Mouse (Mus musculus): Measurements from ENCODE around the gene Erp27. TPM values are rescaled to one million over a fixed set of nuclear protein-coding genes. Genes with fewer than 3 reads are reported as not detected.
A peak's percentile ranks its signal among the peaks of the same experiment; 100 is the strongest.

Gene Erp27
- polyA plus RNA-seq, 1 experiment from 2014 or later: 0.15 TPM

DNA sequence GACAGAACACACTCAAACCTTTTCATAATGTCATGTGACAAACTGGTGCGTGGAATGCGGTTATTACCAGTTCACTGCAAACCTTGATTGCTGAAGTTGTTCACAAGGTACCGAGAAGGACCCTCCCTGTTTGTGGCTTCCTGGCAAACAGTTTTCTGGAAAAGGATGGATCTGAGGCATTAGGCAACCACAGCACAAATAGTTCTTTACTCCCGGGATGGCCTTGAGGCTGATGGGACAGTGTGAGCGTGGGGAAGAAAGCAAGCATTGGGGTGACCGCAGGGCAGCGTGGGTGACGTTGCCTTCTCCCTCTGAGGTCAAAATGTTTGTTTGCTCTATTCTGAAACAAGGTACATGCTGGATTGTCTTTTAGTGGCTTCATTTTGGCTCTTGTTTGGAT lies 32.7 kb upstream of the Erp27 start:
- Histone ChIP-seq H3K36me3 (ENCODE audit: control insufficient read depth, insufficient read depth, low read length) (no peaks in the 10 kb centered on the region), H3K27me3 (replicated peaks; ENCODE audit: control insufficient read depth, insufficient read depth, low read length) (no peaks in the 10 kb centered on the region), H3K4me1 (ENCODE audit: control insufficient read depth, insufficient read depth, low read depth, low read length) (no peaks in the 10 kb centered on the region), H3K4me2 (ENCODE audit: low read length) (no peak overlapping the region), H3K4me3 (ENCODE audit: low read length) (no peak overlapping the region), H3K9ac (ENCODE audit: low read depth, low read length) (no peak overlapping the region), H3K27ac (ENCODE audit: low read depth, low read length) (no peak overlapping the region), H3K9me3 (ENCODE audit: control insufficient read depth, low read length) (no peaks in the 10 kb centered on the region)
- no peak for ATAC-seq
- WGBS: 91% methylated on average over 8 of the region's 8 CpGs

DNA sequence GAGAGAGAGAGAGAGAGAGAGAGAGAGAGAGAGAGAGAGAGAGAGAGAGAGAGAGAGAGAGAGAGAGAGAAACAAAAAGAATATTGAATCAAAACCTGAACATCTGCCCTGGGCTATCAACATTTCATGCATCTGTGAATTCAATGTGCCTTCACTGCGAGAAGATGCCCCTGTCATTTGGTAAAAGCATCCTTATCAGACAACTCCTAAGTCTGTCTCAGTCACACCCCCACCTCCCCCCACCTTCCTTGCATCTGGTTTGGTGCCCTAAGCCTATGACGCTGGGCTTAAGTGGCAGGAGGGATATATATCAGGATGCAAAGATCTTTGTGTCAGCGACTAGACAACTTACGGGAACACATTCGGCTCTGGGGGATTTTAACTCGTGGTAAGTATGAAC lies 32.2 kb upstream of the Erp27 start:
- no peaks in the 10 kb centered on the region for H3K27me3 ChIP-seq (replicated peaks; ENCODE audit: control insufficient read depth, insufficient read depth, low read length)

DNA sequence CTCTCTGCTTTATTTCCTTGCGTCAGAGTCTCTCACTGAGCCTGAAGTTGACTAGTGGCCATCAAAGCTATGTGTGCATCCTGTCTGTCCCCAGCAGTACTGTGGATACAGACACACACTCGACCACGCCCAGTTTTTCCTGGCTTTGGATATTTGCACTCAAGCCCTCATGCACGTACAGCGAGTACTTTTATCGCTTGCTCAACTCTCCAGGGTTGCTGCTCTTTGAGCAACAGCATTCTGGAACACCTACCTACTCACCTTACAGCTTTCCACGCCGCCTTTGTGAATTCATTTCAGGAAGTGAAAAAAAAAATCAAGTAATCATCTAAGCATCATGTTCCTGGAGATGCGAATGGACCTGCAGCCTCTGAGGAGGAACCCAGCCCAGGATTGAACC lies 30.9 kb upstream of the Erp27 start:
- no peak overlapping the region for H3K27ac ChIP-seq (ENCODE audit: low read depth, low read length)
- WGBS: 91% methylated on average over 9 of the region's 9 CpGs
- no peak overlapping the region for H3K9ac ChIP-seq (ENCODE audit: low read depth, low read length)
- H3K4me2 ChIP-seq (ENCODE audit: low read length): no peak overlapping the region
- no peaks in the 10 kb centered on the region for H3K27me3 ChIP-seq (replicated peaks; ENCODE audit: control insufficient read depth, insufficient read depth, low read length)
- no peak for ATAC-seq
- no peak overlapping the region for H3K4me3 ChIP-seq (ENCODE audit: low read length)
- H3K9me3 ChIP-seq (ENCODE audit: control insufficient read depth, low read length): no peaks in the 10 kb centered on the region
- H3K4me1 ChIP-seq (ENCODE audit: control insufficient read depth, insufficient read depth, low read depth, low read length): no peaks in the 10 kb centered on the region
- no peaks in the 10 kb centered on the region for H3K36me3 ChIP-seq (ENCODE audit: control insufficient read depth, insufficient read depth, low read length)

More for the DNA sequence above, 32.2 kb upstream of the Erp27 start:
- Histone ChIP-seq H3K4me1 (ENCODE audit: control insufficient read depth, insufficient read depth, low read depth, low read length) (no peaks in the 10 kb centered on the region), H3K4me3 (ENCODE audit: low read length) (no peak overlapping the region), H3K36me3 (ENCODE audit: control insufficient read depth, insufficient read depth, low read length) (no peaks in the 10 kb centered on the region), H3K4me2 (ENCODE audit: low read length) (no peak overlapping the region), H3K27ac (ENCODE audit: low read depth, low read length) (no peak overlapping the region), H3K9ac (ENCODE audit: low read depth, low read length) (no peak overlapping the region), H3K9me3 (ENCODE audit: control insufficient read depth, low read length) (no peaks in the 10 kb centered on the region)
- ATAC-seq: no peak
- WGBS: 84% methylated on average over 6 of the region's 6 CpGs

DNA sequence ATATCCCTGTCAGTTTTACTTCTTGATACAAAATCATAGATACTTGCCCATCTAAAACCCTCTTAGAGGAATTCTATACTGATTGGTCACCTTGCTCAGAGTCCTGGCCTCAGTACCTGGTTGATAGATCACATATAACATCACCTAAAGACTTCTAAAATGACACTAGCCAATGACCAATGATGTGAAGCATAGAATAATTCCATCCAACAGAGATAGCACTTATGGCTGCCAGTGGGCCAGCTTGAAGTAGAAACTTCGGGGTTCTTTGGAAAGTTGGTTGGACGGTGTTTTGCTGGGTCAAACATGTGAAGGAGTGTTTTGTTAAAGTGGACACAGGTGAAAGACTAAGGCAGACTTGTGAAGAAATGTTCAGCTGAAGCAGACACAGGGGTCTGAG lies 28.2 kb upstream of the Erp27 start:
- Histone ChIP-seq H3K9ac (ENCODE audit: low read depth, low read length) (no peak overlapping the region), H3K4me3 (ENCODE audit: low read length) (no peak overlapping the region), H3K4me1 (ENCODE audit: control insufficient read depth, insufficient read depth, low read depth, low read length) (no peaks in the 10 kb centered on the region; the same call in 1 of the 2 replicates), H3K27me3 (replicated peaks; ENCODE audit: control insufficient read depth, insufficient read depth, low read length) (no peaks in the 10 kb centered on the region), H3K36me3 (ENCODE audit: control insufficient read depth, insufficient read depth, low read length) (no peaks in the 10 kb centered on the region), H3K27ac (ENCODE audit: low read depth, low read length) (no peak overlapping the region), H3K9me3 (ENCODE audit: control insufficient read depth, low read length) (no peaks in the 10 kb centered on the region), H3K4me2 (ENCODE audit: low read length) (no peak overlapping the region)
- WGBS: 93% methylated on average over 2 of the region's 2 CpGs
- no peak for ATAC-seq

DNA sequence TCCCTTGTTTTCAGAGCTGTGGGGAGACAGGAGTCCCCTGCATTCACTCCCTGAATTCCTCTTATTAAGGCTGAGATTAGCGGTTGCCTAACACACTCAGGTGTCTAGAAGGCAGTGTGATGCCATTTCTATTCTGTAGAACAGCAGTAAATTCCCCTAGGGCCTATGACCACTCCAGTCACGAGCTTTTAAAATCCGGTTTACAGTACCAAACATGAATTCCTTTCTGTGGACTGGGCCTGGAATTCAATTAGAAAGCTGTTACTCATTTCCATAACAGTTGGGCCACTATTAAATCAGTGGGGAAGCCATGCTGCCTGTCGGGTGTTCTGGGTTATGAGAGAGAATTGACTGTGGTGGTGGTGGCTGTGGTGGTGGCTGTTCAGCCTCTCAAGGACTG lies 25.7 kb upstream of the Erp27 start:
- ATAC-seq: no peak
- no peaks in the 10 kb centered on the region for H3K27me3 ChIP-seq (replicated peaks; ENCODE audit: control insufficient read depth, insufficient read depth, low read length)
- no peak overlapping the region for H3K27ac ChIP-seq (ENCODE audit: low read depth, low read length)
- no peak overlapping the region for H3K9ac ChIP-seq (ENCODE audit: low read depth, low read length)
- H3K4me2 ChIP-seq (ENCODE audit: low read length): no peak overlapping the region
- WGBS: 29% methylated on average over 4 of the region's 4 CpGs
- no peak overlapping the region for H3K4me3 ChIP-seq (ENCODE audit: low read length)
- H3K4me1 ChIP-seq (ENCODE audit: control insufficient read depth, insufficient read depth, low read depth, low read length): no peaks in the 10 kb centered on the region; the same call in 1 of the 2 replicates
- no peaks in the 10 kb centered on the region for H3K36me3 ChIP-seq (ENCODE audit: control insufficient read depth, insufficient read depth, low read length)
- no peaks in the 10 kb centered on the region for H3K9me3 ChIP-seq (ENCODE audit: control insufficient read depth, low read length)

DNA sequence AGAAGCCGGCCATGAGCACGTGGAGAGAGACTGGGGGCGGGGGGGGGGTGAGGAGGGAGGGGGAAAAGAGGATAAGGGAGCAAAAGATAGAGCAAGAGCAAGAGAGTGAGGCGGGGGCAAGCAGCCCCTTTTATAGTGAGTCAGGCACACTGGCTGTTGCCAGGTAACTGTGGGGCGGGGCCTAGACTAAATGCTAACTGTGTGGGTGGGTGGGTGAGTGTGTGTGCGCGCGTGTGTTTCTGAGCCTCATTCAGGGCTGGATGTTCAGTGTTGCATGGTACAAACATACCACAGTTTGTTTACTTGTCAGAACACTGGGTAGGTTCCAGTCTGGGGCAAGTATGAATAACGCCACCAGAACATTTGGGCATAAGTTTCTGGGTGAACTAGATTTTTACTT lies 25.0 kb upstream of the Erp27 start:
- Histone ChIP-seq H3K4me1 (ENCODE audit: control insufficient read depth, insufficient read depth, low read depth, low read length) (no peaks in the 10 kb centered on the region; the same call in 1 of the 2 replicates), H3K9ac (ENCODE audit: low read depth, low read length) (no peak overlapping the region), H3K27me3 (replicated peaks; ENCODE audit: control insufficient read depth, insufficient read depth, low read length) (no peaks in the 10 kb centered on the region), H3K36me3 (ENCODE audit: control insufficient read depth, insufficient read depth, low read length) (no peaks in the 10 kb centered on the region), H3K4me2 (ENCODE audit: low read length) (no peak overlapping the region), H3K27ac (ENCODE audit: low read depth, low read length) (no peak overlapping the region), H3K4me3 (ENCODE audit: low read length) (no peak overlapping the region), H3K9me3 (ENCODE audit: control insufficient read depth, low read length) (no peaks in the 10 kb centered on the region)
- 35% methylated on average over 9 of the region's 9 CpGs for WGBS
- ATAC-seq: peak; percentile 58; the same call in 1 of the 2 replicates

DNA sequence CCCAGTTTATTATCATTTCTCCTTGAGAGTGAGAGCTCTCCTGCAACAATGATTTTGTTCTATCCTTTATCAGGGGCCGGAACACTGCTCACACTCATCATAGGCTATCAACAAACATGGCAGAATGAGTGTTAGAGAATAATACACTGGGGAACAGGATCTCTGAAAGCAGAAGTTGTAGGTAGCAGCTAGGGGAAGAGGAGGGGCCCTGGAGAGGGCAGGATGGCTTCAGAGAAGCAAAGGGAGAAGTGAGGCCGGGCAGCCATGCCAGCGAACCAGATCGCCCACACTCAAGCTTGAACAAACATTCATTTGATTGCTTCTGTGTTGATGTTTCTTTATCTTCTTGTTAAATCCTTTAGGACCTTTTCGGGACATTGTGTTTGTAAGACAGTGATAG lies 24.3 kb upstream of the Erp27 start:
- no peak overlapping the region for H3K4me2 ChIP-seq (ENCODE audit: low read length)
- ATAC-seq: no peak
- H3K9ac ChIP-seq (ENCODE audit: low read depth, low read length): no peak overlapping the region
- no peak overlapping the region for H3K4me3 ChIP-seq (ENCODE audit: low read length)
- 84% methylated on average over 5 of the region's 5 CpGs for WGBS
- no peaks in the 10 kb centered on the region for H3K27me3 ChIP-seq (replicated peaks; ENCODE audit: control insufficient read depth, insufficient read depth, low read length)
- no peaks in the 10 kb centered on the region for H3K36me3 ChIP-seq (ENCODE audit: control insufficient read depth, insufficient read depth, low read length)
- H3K9me3 ChIP-seq (ENCODE audit: control insufficient read depth, low read length): no peaks in the 10 kb centered on the region
- H3K4me1 ChIP-seq (ENCODE audit: control insufficient read depth, insufficient read depth, low read depth, low read length): no peaks in the 10 kb centered on the region; the same call in 1 of the 2 replicates
- no peak overlapping the region for H3K27ac ChIP-seq (ENCODE audit: low read depth, low read length)

DNA sequence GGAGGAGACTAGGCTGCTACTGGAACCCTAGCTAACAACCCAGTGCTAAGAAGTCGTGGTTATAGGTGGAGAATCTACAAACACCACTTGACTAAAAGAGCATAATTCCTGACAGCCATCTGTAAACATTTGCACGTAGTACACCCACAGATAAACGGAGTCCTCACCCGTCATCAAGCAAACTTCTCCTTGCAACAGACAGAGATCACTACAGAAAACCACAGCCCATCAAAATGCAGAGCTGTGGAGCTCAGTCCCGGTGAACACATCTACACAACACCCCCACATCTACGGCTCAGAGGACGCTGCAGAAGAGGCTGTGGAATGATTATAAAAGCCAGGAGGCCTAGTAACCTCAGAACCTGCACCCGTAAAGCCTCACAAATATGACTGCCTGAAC lies 22.5 kb upstream of the Erp27 start:
- ATAC-seq: no peak
- H3K27ac ChIP-seq (ENCODE audit: low read depth, low read length): no peak overlapping the region
- H3K4me1 ChIP-seq (ENCODE audit: control insufficient read depth, insufficient read depth, low read depth, low read length): no peaks in the 10 kb centered on the region; the same call in 1 of the 2 replicates
- no peak overlapping the region for H3K9ac ChIP-seq (ENCODE audit: low read depth, low read length)
- no peaks in the 10 kb centered on the region for H3K27me3 ChIP-seq (replicated peaks; ENCODE audit: control insufficient read depth, insufficient read depth, low read length)
- no peaks in the 10 kb centered on the region for H3K36me3 ChIP-seq (ENCODE audit: control insufficient read depth, insufficient read depth, low read length)
- H3K4me2 ChIP-seq (ENCODE audit: low read length): no peak overlapping the region
- 89% methylated on average over 8 of the region's 8 CpGs for WGBS
- no peaks in the 10 kb centered on the region for H3K9me3 ChIP-seq (ENCODE audit: control insufficient read depth, low read length)
- H3K4me3 ChIP-seq (ENCODE audit: low read length): no peak overlapping the region

DNA sequence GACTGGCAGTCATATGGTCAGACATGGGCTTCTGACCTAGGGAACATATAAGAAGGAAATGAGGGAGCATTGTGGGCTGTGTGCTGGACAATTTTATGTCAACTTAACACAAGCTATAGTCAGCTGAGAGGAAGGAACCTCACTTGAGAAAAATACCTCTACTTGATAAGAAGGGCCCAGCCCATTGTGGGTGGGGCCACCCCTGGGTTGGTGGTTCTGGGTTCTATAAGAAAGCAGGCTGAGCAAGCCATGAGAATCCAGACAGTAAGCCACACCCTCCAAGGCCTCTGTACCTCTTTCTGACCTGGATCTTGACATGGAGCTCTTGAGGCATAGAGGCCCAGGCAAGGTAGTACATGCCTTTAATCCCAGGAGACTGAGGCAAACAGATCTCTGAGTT lies 21.4 kb upstream of the Erp27 start:
- no peak overlapping the region for H3K4me2 ChIP-seq (ENCODE audit: low read length)
- H3K4me3 ChIP-seq (ENCODE audit: low read length): no peak overlapping the region
- ATAC-seq: no peak

DNA sequence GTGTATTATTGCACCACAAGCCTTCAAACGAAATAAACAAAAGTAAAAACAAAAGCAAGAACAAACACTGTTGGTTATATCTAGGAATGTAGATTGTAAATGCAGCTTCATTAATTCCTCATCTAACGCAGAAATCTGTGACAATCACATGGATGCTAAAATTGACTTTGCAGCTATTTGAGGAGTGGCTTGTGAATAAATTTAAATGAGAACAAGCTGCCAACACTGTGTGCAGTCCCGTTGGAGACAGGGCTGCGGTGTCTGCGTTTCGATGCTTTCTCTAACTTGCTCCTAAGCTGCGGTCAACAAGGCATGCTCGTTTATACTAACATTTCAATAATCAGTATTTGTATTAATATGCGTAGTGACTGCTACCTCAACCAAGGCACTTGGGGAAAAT lies 20.3 kb upstream of the Erp27 start:
- H3K4me1 ChIP-seq (ENCODE audit: control insufficient read depth, insufficient read depth, low read depth, low read length): no peaks in the 10 kb centered on the region; the same call in 1 of the 2 replicates
- H3K27me3 ChIP-seq (replicated peaks; ENCODE audit: control insufficient read depth, insufficient read depth, low read length): no peaks in the 10 kb centered on the region
- 78% methylated on average over 9 of the region's 9 CpGs for WGBS
- no peak overlapping the region for H3K4me3 ChIP-seq (ENCODE audit: low read length)
- no peak overlapping the region for H3K4me2 ChIP-seq (ENCODE audit: low read length)
- H3K36me3 ChIP-seq (ENCODE audit: control insufficient read depth, insufficient read depth, low read length): no peaks in the 10 kb centered on the region
- no peak overlapping the region for H3K9ac ChIP-seq (ENCODE audit: low read depth, low read length)
- no peak overlapping the region for H3K27ac ChIP-seq (ENCODE audit: low read depth, low read length)
- ATAC-seq: no peak
- H3K9me3 ChIP-seq (ENCODE audit: control insufficient read depth, low read length): no peaks in the 10 kb centered on the region

More for the DNA sequence above, 21.4 kb upstream of the Erp27 start:
- Histone ChIP-seq H3K27ac (ENCODE audit: low read depth, low read length) (no peak overlapping the region), H3K36me3 (ENCODE audit: control insufficient read depth, insufficient read depth, low read length) (no peaks in the 10 kb centered on the region), H3K4me1 (ENCODE audit: control insufficient read depth, insufficient read depth, low read depth, low read length) (no peaks in the 10 kb centered on the region; the same call in 1 of the 2 replicates), H3K9me3 (ENCODE audit: control insufficient read depth, low read length) (no peaks in the 10 kb centered on the region), H3K27me3 (replicated peaks; ENCODE audit: control insufficient read depth, insufficient read depth, low read length) (no peaks in the 10 kb centered on the region), H3K9ac (ENCODE audit: low read depth, low read length) (no peak overlapping the region)
